Mouse (Mus musculus): ENCODE results near the gene Creb1. TPM values are rescaled to one million over a fixed set of nuclear protein-coding genes. Genes with fewer than 3 reads are reported as not detected.

Creb1 gene
- polyA plus RNA-seq (2017; shearing (Covaris generic)): 105 TPM

GRCm38 (mm10) chr1:64532589-64533470 is at the start of gene Creb1:
Gene Creb1, plus strand, starts transcription at chr1:64532645.

GRCm38 (mm10) chr1:64616881-64617714 is 84.7 kb downstream of the Creb1 start, which contains the start of gene Mettl21a:
Gene Mettl21a, minus strand, starts transcription at chr1:64617242.

Other genes with a start within 250 kb of the Creb1 start
- 28.3 TPM for gene Mettl21a, start 84.6 kb downstream of the Creb1 start, polyA plus RNA-seq (2017; shearing (Covaris generic))
- 0.43 TPM for gene Ccnyl1, start 157.8 kb downstream of the Creb1 start, polyA plus RNA-seq (2017; shearing (Covaris generic))
- 0.11 TPM for gene Fzd5, start 205.1 kb downstream of the Creb1 start, polyA plus RNA-seq (2017; shearing (Covaris generic))